Mouse (Mus musculus) hindbrain, embryonic 11.5 days (tissue): Measurements from ENCODE around the gene Cd164. TPM values are rescaled to one million over a fixed set of nuclear protein-coding genes. Genes with fewer than 3 reads are reported as not detected.

Experiments
- ATAC-seq: fragments of 200-750 bp; cut with Nextera tagmentation; 2 replicates; pipeline ENCODE4 v1.8.0; 2017; ENCODE audit warnings: mild to moderate bottlenecking, moderate TSS enrichment, moderate library complexity; ENCODE audit not compliant: low FRiP score
- DNase-seq: peaks from one replicate; pipeline ENCODE4 v3.0.0-alpha.2; 2015; ENCODE audit warnings: low spot score
- H3K27ac ChIP-seq: fragments of 300-500 bp; sonication (generic); 2 replicates; pipeline ENCODE4 v1.5.1; 2014; ENCODE audit warnings: mild to moderate bottlenecking, low read depth, low read length
- H3K27me3 ChIP-seq: fragments of 300-500 bp; sonication (generic); 2 replicates; pipeline ENCODE4 v1.6.1; 2014; ENCODE audit warnings: mild to moderate bottlenecking, low read length, moderate library complexity, mixed read lengths; ENCODE audit not compliant: control insufficient read depth, insufficient read depth
- H3K36me3 ChIP-seq: fragments of 300-500 bp; sonication (generic); 2 replicates; pipeline ENCODE4 v1.6.1; 2014; ENCODE audit warnings: mild to moderate bottlenecking, low read length, moderate library complexity, mixed read lengths; ENCODE audit not compliant: control insufficient read depth, insufficient read depth
- H3K4me1 ChIP-seq: fragments of 300-500 bp; sonication (generic); replicated peaks from 2 replicates; pipeline ENCODE4 v1.6.1; 2014; ENCODE audit warnings: low read length, mixed read lengths; ENCODE audit not compliant: control insufficient read depth, insufficient read depth
- H3K4me2 ChIP-seq: fragments of 300-500 bp; sonication (generic); replicated peaks from 2 replicates; pipeline ENCODE4 v1.6.1; 2014; ENCODE audit warnings: mild to moderate bottlenecking, low read depth, low read length
- H3K4me3 ChIP-seq: fragments of 300-500 bp; sonication (generic); 2 replicates; pipeline ENCODE4 v1.5.1; 2014; ENCODE audit warnings: low read depth, low read length
- H3K9ac ChIP-seq: fragments of 300-500 bp; sonication (generic); 2 replicates; pipeline ENCODE4 v1.6.1; 2014; ENCODE audit warnings: low read depth, low read length
- H3K9me3 ChIP-seq: fragments of 300-500 bp; sonication (generic); 2 replicates; pipeline ENCODE4 v1.6.1; 2016; ENCODE audit warnings: low read length; ENCODE audit not compliant: control insufficient read depth
- WGBS: fragments of 180-500 bp; shearing (Covaris S2); extraction: QIAGEN DNeasy Blood & Tissue Kit; methylation state at CpG from one replicate; pipeline ENCODE4 v1.1.7; 2014; 5-methylcytosine and 5-hydroxymethylcytosine counted together
- polyA plus RNA-seq: library from polyadenylated mRNA; unstranded; fragments of >200 nt; fragmentation: Nextera tagmentation; extraction: Ambion mirVana; gene quantifications from 2 replicates; pipeline ENCODE4 v1.2.1, GENCODE M21; 2014

Gene Cd164
- polyA plus RNA-seq, 1 experiment from 2014 or later, result 122 TPM

GRCm38 (mm10) chr10:41565141-41565540 lies 45.9 kb downstream of the Cd164 start:
- no peak for ATAC-seq
- H3K4me3 ChIP-seq, result no peak overlapping the region
- 44% methylated on average over 5 of the region's 5 CpGs for WGBS
- no peak overlapping the region for H3K9ac ChIP-seq
- H3K4me1 ChIP-seq, result no peaks in the 10 kb centered on the region
- no peaks in the 10 kb centered on the region for H3K9me3 ChIP-seq
- no peak overlapping the region for H3K27ac ChIP-seq
- DNase-seq, result no peak
- H3K27me3 ChIP-seq, result no peaks in the 10 kb centered on the region
- H3K4me2 ChIP-seq, result no peak overlapping the region
- H3K36me3 ChIP-seq, result no peaks in the 10 kb centered on the region

GRCm38 (mm10) chr10:41568306-41568705 lies 49.1 kb downstream of the Cd164 start:
- H3K9me3 ChIP-seq, result no peaks in the 10 kb centered on the region
- WGBS, result 45% methylated on average over 3 of the region's 3 CpGs
- H3K36me3 ChIP-seq, result no peaks in the 10 kb centered on the region
- H3K4me1 ChIP-seq, result no peaks in the 10 kb centered on the region
- no peak overlapping the region for H3K9ac ChIP-seq
- H3K4me2 ChIP-seq, result no peak overlapping the region
- ATAC-seq (no peak), DNase-seq (no peak)
- no peak overlapping the region for H3K27ac ChIP-seq
- no peaks in the 10 kb centered on the region for H3K27me3 ChIP-seq
- no peak overlapping the region for H3K4me3 ChIP-seq

- H3K9ac ChIP-seq, result no peak overlapping the region
- no peaks in the 10 kb centered on the region for H3K4me1 ChIP-seq
- no peaks in the 10 kb centered on the region for H3K36me3 ChIP-seq
- H3K4me2 ChIP-seq, result no peak overlapping the region
- H3K27me3 ChIP-seq, result no peaks in the 10 kb centered on the region
- no peaks in the 10 kb centered on the region for H3K9me3 ChIP-seq
- 78% methylated on average over 4 of the region's 4 CpGs for WGBS
- no peak overlapping the region for H3K4me3 ChIP-seq
- H3K27ac ChIP-seq, result no peak overlapping the region
- DNase-seq, result no peak
- no peak for ATAC-seq
These were observed 51.9 kb downstream of the Cd164 start for GRCm38 (mm10) chr10:41571065-41571464.

- no peak overlapping the region for H3K4me2 ChIP-seq
- no peak for ATAC-seq
- WGBS, result 86% methylated on average over 4 of the region's 4 CpGs
- H3K4me1 ChIP-seq, result no peaks in the 10 kb centered on the region
- no peak overlapping the region for H3K27ac ChIP-seq
- no peak overlapping the region for H3K9ac ChIP-seq
- no peak for DNase-seq
- no peaks in the 10 kb centered on the region for H3K9me3 ChIP-seq
- no peaks in the 10 kb centered on the region for H3K36me3 ChIP-seq
- H3K4me3 ChIP-seq, result no peak overlapping the region
- H3K27me3 ChIP-seq, result no peaks in the 10 kb centered on the region
These were observed 53.1 kb downstream of the Cd164 start for GRCm38 (mm10) chr10:41572274-41572673.

- ATAC-seq (no peak), DNase-seq (no peak)
- H3K9me3 ChIP-seq, result no peaks in the 10 kb centered on the region
- no peaks in the 10 kb centered on the region for H3K4me1 ChIP-seq
- 26% methylated on average over 6 of the region's 6 CpGs for WGBS
- no peaks in the 10 kb centered on the region for H3K36me3 ChIP-seq
- H3K4me3 ChIP-seq, result no peak overlapping the region
- no peak overlapping the region for H3K9ac ChIP-seq
- no peaks in the 10 kb centered on the region for H3K27me3 ChIP-seq
- H3K27ac ChIP-seq, result no peak overlapping the region
- H3K4me2 ChIP-seq, result no peak overlapping the region
These were observed 54.0 kb downstream of the Cd164 start for GRCm38 (mm10) chr10:41573190-41573589.

- no peaks in the 10 kb centered on the region for H3K36me3 ChIP-seq
- H3K9me3 ChIP-seq, result no peaks in the 10 kb centered on the region
- H3K4me2 ChIP-seq, result no peak overlapping the region
- no peak for ATAC-seq
- no peak overlapping the region for H3K4me3 ChIP-seq
- DNase-seq, result no peak
- H3K9ac ChIP-seq, result no peak overlapping the region
- 74% methylated on average over 8 of the region's 8 CpGs for WGBS
- H3K4me1 ChIP-seq, result no peaks in the 10 kb centered on the region
- H3K27ac ChIP-seq, result no peak overlapping the region
- H3K27me3 ChIP-seq, result no peaks in the 10 kb centered on the region
These were observed 56.5 kb downstream of the Cd164 start for GRCm38 (mm10) chr10:41575451-41576327.

GRCm38 (mm10) chr10:41576328-41576833 lies 57.2 kb downstream of the Cd164 start:
- H3K4me1 ChIP-seq, result no peaks in the 10 kb centered on the region
- no peak overlapping the region for H3K27ac ChIP-seq
- H3K27me3 ChIP-seq, result no peaks in the 10 kb centered on the region
- no peak overlapping the region for H3K4me3 ChIP-seq
- no peaks in the 10 kb centered on the region for H3K9me3 ChIP-seq
- ATAC-seq, result no peak
- H3K36me3 ChIP-seq, result no peaks in the 10 kb centered on the region
- WGBS, result 83% methylated on average over 7 of the region's 7 CpGs
- H3K4me2 ChIP-seq, result no peak overlapping the region
- H3K9ac ChIP-seq, result no peak overlapping the region
- no peak for DNase-seq

GRCm38 (mm10) chr10:41578541-41578940 lies 59.3 kb downstream of the Cd164 start:
- Histone ChIP-seq H3K4me2 (no peak overlapping the region), H3K36me3 (no peaks in the 10 kb centered on the region), H3K9ac (no peak overlapping the region), H3K4me3 (no peak overlapping the region), H3K4me1 (no peaks in the 10 kb centered on the region), H3K27me3 (no peaks in the 10 kb centered on the region), H3K27ac (no peak overlapping the region), H3K9me3 (no peaks in the 10 kb centered on the region)
- 82% methylated on average over 1 of the region's 1 CpGs for WGBS
- DNase-seq, result no peak
- ATAC-seq, result no peak

- no peak overlapping the region for H3K4me2 ChIP-seq
- no peak overlapping the region for H3K4me3 ChIP-seq
- no peaks in the 10 kb centered on the region for H3K36me3 ChIP-seq
- H3K9ac ChIP-seq, result no peak overlapping the region
- no peaks in the 10 kb centered on the region for H3K9me3 ChIP-seq
- no peak for DNase-seq
- no peak overlapping the region for H3K27ac ChIP-seq
- H3K4me1 ChIP-seq, result no peaks in the 10 kb centered on the region
- 82% methylated on average over 4 of the region's 4 CpGs for WGBS
- no peaks in the 10 kb centered on the region for H3K27me3 ChIP-seq
- ATAC-seq, result no peak
These were observed 61.2 kb downstream of the Cd164 start for GRCm38 (mm10) chr10:41580441-41580840.
